Comparison of ENCODE assay signal across 9 mouse cellular contexts in the genomic region with DNA sequence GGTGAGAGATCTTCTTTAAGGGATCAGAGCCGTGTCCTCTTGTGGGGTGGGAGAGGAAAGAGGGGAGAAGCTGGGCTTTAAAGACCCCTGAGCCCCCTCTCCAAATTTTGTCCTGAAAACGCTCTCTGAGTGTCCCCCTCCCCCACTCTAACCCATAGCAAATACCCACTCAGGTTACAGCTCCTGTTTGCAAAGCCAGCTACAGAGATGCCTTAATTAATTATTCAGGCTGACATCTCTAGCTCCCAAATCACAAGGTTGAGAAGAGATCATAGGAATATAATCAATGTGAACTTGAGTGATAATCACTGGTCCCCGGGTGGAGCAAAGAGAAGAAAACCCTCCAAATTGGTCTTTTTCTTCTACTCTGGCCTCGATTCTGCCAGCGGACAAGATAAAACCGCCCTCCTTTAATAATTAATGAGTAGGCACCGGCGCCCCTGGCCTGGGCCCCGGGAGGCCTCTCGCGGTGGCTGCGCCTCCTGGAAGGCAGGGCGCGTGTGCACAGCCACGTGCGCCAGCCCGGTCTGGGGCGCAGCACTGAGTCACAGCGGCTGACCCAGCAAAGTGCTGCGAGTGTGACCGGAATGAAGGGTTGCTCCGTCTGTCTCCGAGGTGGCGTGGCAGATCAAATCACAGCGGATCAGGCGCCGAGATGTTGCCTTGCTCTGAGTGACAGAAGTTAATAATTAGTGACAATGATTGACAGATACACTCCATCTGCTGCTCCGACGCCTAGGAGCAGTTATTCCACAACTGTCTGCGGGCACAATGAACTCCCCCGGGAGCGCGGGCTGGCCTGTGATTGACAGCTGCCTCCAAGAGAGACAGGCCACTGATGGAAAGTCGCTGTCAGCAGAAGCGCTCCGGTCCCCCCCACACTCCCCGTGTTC.
A peak's percentile ranks its signal among the peaks of the same experiment; 100 is the strongest.
DNase-seq lines count a peak whose midpoint lies in the region; ATAC-seq and TF ChIP-seq lines count a peak whose summit lies in the region.
"Had no signal": no experiment of that assay in that cellular context is flagged by ENCODE, and none has a peak within 500 bp of the region (broad histone marks: within the 10 kb centered on the region; RNA-seq: fewer than 3 reads in every experiment).

No protein-coding gene starts in this region.

- 0 out of 2 replicates have a peak overlapping the region, but pooled peaks have one; percentile 22 for H3K9ac ChIP-seq in forebrain, postnatal 0 days

- DNase-seq in frontal cortex, postnatal 25 days (ENCODE audit: low spot score in 2 of 2), result no peak
- peak; percentile 59 for DNase-seq in adrenal gland, adult 8-10 months
- peak; percentile 39 for DNase-seq in forebrain, postnatal 0 days
- DNase-seq in kidney, adult 2 months, result peak; percentile 88
- DNase-seq in liver, result peak; percentile 22
- peak; percentile 91 for DNase-seq in retina, postnatal 1 day
- DNase-seq in thymus, postnatal 0 days (ENCODE audit: low spot score), result no peak

- no peak for TF ChIP-seq POLR2A in kidney, adult 2 months (IDR thresholded peaks at IDR 0.05; ENCODE audit: low read depth, low read length)

- no peaks in the 10 kb centered on the region for H3K27me3 ChIP-seq in forebrain, postnatal 0 days (ENCODE audit: insufficient read depth, low read length)
- H3K27me3 ChIP-seq in kidney, adult 2 months (replicated peaks; ENCODE audit: control insufficient read depth, insufficient read depth, low read length), result no peaks in the 10 kb centered on the region; the same call in 1 of the 2 replicates

- H3K4me3 ChIP-seq in forebrain, postnatal 0 days (ENCODE audit: low read depth, low read length), result peak overlapping the region; percentile 27
- no peak overlapping the region for H3K4me3 ChIP-seq in kidney, adult 2 months (ENCODE audit: insufficient read depth, low read depth, low read length)
- H3K4me3 ChIP-seq: heart, adult 2 months had no signal

- no peaks in the 10 kb centered on the region for H3K9me3 ChIP-seq in forebrain, postnatal 0 days (ENCODE audit: low read length)

- no peak for TF ChIP-seq CTCF in forebrain, postnatal 0 days (IDR thresholded peaks at IDR 0.05; ENCODE audit: low read depth)
- TF ChIP-seq CTCF in kidney, adult 2 months (conservative IDR thresholded peaks at IDR 0.05; ENCODE audit: insufficient read depth, insufficient read length, low read depth, low read length), result no peak

- H3K27ac ChIP-seq in forebrain, postnatal 0 days (ENCODE audit: low read depth, low read length), result no peak overlapping the region
- no peak overlapping the region for H3K27ac ChIP-seq in kidney, adult 2 months (ENCODE audit: insufficient read depth, low read depth, low read length)
- H3K27ac ChIP-seq: heart, adult 2 months had no signal

- WGBS in forebrain, postnatal 0 days, result 3% methylated on average over 37 of the region's 37 CpGs
- WGBS in kidney, adult 2 months, result 2% methylated on average over 37 of the region's 37 CpGs

- ATAC-seq in frontal cortex, adult (ENCODE audit: low TSS enrichment), result peak; percentile 64; the same call in 1 of the 2 replicates
- ATAC-seq in forebrain, postnatal 0 days, result peak; percentile 81

- peaks cover 14% of the 10 kb centered on the region; the same call in 1 of the 2 replicates for H3K4me1 ChIP-seq in forebrain, postnatal 0 days (ENCODE audit: insufficient read depth)
- no peaks in the 10 kb centered on the region for H3K4me1 ChIP-seq in kidney, adult 2 months (ENCODE audit: control insufficient read depth, insufficient read depth, low read length)

- peak overlapping the region; percentile 67 for H3K4me2 ChIP-seq in forebrain, postnatal 0 days (ENCODE audit: low read depth)

- no peaks in the 10 kb centered on the region for H3K36me3 ChIP-seq in forebrain, postnatal 0 days (ENCODE audit: insufficient read depth)
- no peaks in the 10 kb centered on the region for H3K36me3 ChIP-seq in kidney, adult 2 months (ENCODE audit: control insufficient read depth, insufficient read depth, low read length)

Comparison
In these comparisons a context has a peak if more than half of its experiments do, and no peak if none do; other contexts are left out.
1. DNase-seq: peak in adrenal gland, adult 8-10 months (single experiment), forebrain, postnatal 0 days (single experiment), kidney, adult 2 months (single experiment), liver (single experiment) and retina, postnatal 1 day (single experiment); none in frontal cortex, postnatal 25 days (0 of 2) and thymus, postnatal 0 days (single experiment).